Mouse (Mus musculus): ENCODE measurements around the gene Bmp4. TPM values are rescaled to one million over a fixed set of nuclear protein-coding genes. Genes with fewer than 3 reads are reported as not detected.

Bmp4 gene
- polyA plus RNA-seq, 1 experiment from 2014 or later: 22.7 TPM

- Histone ChIP-seq H3K4me1 (peaks cover 14% of the 10 kb centered on the region), H3K27ac (no peak overlapping the region), H3K9me3 (no peaks in the 10 kb centered on the region), H3K36me3 (replicated peaks) (no peaks in the 10 kb centered on the region), H3K27me3 (ENCODE audit: poor library complexity, severe bottlenecking) (peaks cover 52% of the 10 kb centered on the region), H3K4me3 (no peak overlapping the region)
- DNase-seq (ENCODE audit: extremely low spot score, low spot score): no peak
- 69% methylated on average over 2 of the region's 2 CpGs for WGBS
Measured at GRCm38 (mm10) chr14:46399925-46400324, 9.5 kb upstream of the Bmp4 start.

DNA sequence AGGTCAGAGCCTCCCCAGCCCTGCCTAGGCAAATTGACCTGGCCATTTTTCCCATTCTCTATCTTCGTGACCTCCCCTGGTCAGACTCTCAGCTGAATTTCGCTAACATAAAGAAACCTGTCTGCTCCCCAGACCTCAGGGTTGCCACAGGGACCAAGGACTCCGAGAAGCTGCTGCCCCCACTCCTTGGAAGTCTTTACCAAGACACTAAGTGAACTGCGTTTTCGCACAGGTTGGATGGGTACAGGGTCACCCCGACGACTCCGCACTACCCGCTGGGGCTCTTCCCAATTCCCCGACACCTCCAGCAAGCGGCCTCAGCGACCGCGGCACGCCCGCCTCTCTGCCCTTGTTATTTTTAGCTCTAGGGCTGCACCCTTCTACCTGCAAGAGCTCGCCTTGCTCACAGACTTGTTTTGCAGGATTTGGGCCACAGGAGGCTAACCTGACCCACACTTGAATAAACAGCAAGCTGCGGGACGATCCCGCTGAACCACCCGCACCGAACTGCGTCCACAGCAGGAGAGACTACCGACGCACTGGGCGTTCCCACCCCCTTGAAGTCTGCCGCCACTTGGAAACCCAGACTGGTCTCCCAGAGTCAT is 7.7 kb upstream of the Bmp4 start:
- H3K27ac ChIP-seq: no peak overlapping the region
- H3K4me1 ChIP-seq: peaks cover 14% of the 10 kb centered on the region
- peaks cover 64% of the 10 kb centered on the region for H3K27me3 ChIP-seq (ENCODE audit: poor library complexity, severe bottlenecking)
- 1% methylated on average over 27 of the region's 27 CpGs for WGBS
- H3K9me3 ChIP-seq: no peaks in the 10 kb centered on the region
- peak overlapping the region; percentile 44 for H3K4me3 ChIP-seq
- no peaks in the 10 kb centered on the region for H3K36me3 ChIP-seq (replicated peaks)
- no peak for DNase-seq (ENCODE audit: extremely low spot score, low spot score)

DNA sequence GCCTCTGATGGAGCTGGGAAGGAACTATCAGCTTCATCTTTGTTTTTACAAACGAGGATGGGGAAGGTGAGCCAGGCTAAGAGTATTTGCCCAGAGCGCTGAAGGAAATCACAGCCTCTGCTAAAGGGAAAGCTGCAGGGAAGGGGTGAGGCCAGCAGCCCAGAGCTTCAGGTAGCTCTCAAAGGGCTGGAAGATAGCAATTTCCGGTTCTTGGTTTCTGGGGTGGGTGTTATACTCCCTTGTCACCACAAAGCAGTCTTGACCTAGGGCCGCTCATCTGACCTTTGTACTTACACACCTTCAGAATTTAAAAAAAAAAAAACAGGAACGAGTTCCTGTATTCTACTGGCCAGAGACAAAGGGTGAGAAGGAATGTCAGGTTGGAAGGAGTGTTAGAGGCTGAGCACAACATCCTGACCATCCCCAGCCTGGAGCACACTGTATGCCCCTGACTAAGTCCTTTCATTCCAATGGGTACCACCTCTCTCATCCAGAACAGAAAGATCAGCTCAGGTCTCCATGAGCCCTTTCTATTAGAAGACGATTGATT is 1.2 kb upstream of the Bmp4 start:
- no peaks in the 10 kb centered on the region for H3K36me3 ChIP-seq (replicated peaks)
- H3K27me3 ChIP-seq (ENCODE audit: poor library complexity, severe bottlenecking): peaks cover 93% of the 10 kb centered on the region
- H3K9me3 ChIP-seq: no peaks in the 10 kb centered on the region
- no peak overlapping the region for H3K4me3 ChIP-seq
- peaks cover 42% of the 10 kb centered on the region for H3K4me1 ChIP-seq
- DNase-seq (ENCODE audit: extremely low spot score, low spot score): no peak
- no peak overlapping the region for H3K27ac ChIP-seq
- 38% methylated on average over 6 of the region's 6 CpGs for WGBS

DNA sequence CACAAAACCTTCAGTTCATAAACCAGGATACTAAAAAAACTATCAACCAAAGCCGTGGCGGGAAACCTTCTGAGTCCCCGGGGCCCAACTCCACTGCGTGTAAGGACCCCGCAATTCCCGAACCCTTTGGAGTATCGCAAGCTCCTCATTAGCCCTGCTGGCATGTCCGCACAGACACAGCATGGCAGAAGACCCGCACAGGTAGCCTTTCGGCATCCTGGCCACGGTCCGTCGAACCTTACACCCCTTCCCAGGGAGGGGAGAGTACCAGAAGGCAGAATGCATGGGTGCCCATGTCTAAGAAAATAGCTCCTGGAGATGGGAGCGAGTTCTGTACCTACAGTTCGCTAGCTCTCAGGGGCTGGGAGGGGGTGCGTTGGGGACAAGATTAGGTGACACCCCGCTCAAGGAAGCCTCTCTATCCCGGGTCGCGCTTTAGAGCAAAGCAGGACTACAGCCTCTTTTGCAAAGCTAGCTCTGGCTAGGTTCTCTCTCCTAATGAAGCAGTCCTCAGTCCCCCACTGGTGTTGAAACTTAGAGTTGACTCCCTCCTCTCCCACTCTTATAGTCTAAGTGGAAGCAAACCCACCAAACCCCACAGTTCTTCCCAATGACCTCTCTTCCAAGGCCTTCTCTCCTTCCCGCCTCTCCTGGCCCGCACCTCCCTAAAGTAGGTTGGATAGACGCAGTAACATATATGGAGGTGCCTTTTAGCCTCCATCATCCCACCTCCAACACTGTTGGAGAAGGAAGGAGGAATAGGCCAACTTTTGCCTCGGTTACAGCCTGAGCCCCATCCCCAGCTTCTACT is 826 bp downstream of the Bmp4 start:
- Histone ChIP-seq H3K36me3 (replicated peaks) (no peaks in the 10 kb centered on the region), H3K27me3 (ENCODE audit: poor library complexity, severe bottlenecking) (peaks cover 94% of the 10 kb centered on the region), H3K4me1 (peaks cover 60% of the 10 kb centered on the region), H3K4me3 (peak overlapping the region; percentile 56), H3K9me3 (no peaks in the 10 kb centered on the region), H3K27ac (peak overlapping the region; percentile 76)
- WGBS: 5% methylated on average over 24 of the region's 24 CpGs
- DNase-seq (ENCODE audit: extremely low spot score, low spot score): no peak

DNA sequence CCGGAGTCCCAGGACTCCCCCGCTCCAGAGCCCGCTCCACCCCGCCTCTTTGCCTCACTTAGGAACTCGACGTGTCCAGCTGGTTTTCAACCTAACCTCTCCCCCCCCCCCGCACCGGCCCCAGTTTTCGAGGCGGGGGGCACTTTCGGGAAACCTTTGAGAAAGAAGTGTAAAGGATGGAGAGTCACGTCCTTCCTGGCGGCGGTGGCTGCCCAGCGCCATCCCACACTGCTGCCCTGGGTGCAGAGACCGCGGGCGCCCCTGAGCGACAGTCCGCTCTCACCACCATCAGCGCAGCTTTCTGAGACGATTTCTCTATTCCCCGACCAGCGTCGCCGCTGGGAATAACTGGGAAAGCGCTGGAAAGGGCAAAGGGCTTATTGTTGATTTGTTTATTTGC is 1.8 kb downstream of the Bmp4 start:
- DNase-seq (ENCODE audit: extremely low spot score, low spot score): peak; percentile 62
- Histone ChIP-seq H3K27ac (peak overlapping the region; percentile 76), H3K4me3 (peak overlapping the region; percentile 56), H3K4me1 (peaks cover 60% of the 10 kb centered on the region), H3K36me3 (replicated peaks) (peaks cover 8% of the 10 kb centered on the region; the same call in 1 of the 2 replicates), H3K27me3 (ENCODE audit: poor library complexity, severe bottlenecking) (peaks cover 94% of the 10 kb centered on the region), H3K9me3 (no peaks in the 10 kb centered on the region)
- WGBS: under 1% methylated on average over 27 of the region's 27 CpGs

GRCm38 (mm10) chr14:46387821-46388481 is 2.5 kb downstream of the Bmp4 start:
- H3K27ac ChIP-seq: peak overlapping the region; percentile 76
- H3K9me3 ChIP-seq: no peaks in the 10 kb centered on the region
- H3K27me3 ChIP-seq (ENCODE audit: poor library complexity, severe bottlenecking): peaks cover 99% of the 10 kb centered on the region
- peak overlapping the region; percentile 56 for H3K4me3 ChIP-seq
- peak; percentile 72 for DNase-seq (ENCODE audit: extremely low spot score, low spot score)
- WGBS: under 1% methylated on average over 40 of the region's 41 CpGs
- peaks cover 10% of the 10 kb centered on the region; the same call in 1 of the 2 replicates for H3K36me3 ChIP-seq (replicated peaks)
- H3K4me1 ChIP-seq: peaks cover 60% of the 10 kb centered on the region

- Histone ChIP-seq H3K4me1 (peaks cover 57% of the 10 kb centered on the region), H3K4me3 (peak overlapping the region; percentile 56), H3K9me3 (no peaks in the 10 kb centered on the region), H3K27me3 (ENCODE audit: poor library complexity, severe bottlenecking) (peaks cover 99% of the 10 kb centered on the region), H3K36me3 (replicated peaks) (peaks cover 12% of the 10 kb centered on the region; the same call in 1 of the 2 replicates), H3K27ac (peak overlapping the region; percentile 76)
- under 1% methylated on average over 27 of the region's 27 CpGs for WGBS
- peak; percentile 81 for DNase-seq (ENCODE audit: extremely low spot score, low spot score)
Measured at GRCm38 (mm10) chr14:46387357-46387671, 3.2 kb downstream of the Bmp4 start.

DNA sequence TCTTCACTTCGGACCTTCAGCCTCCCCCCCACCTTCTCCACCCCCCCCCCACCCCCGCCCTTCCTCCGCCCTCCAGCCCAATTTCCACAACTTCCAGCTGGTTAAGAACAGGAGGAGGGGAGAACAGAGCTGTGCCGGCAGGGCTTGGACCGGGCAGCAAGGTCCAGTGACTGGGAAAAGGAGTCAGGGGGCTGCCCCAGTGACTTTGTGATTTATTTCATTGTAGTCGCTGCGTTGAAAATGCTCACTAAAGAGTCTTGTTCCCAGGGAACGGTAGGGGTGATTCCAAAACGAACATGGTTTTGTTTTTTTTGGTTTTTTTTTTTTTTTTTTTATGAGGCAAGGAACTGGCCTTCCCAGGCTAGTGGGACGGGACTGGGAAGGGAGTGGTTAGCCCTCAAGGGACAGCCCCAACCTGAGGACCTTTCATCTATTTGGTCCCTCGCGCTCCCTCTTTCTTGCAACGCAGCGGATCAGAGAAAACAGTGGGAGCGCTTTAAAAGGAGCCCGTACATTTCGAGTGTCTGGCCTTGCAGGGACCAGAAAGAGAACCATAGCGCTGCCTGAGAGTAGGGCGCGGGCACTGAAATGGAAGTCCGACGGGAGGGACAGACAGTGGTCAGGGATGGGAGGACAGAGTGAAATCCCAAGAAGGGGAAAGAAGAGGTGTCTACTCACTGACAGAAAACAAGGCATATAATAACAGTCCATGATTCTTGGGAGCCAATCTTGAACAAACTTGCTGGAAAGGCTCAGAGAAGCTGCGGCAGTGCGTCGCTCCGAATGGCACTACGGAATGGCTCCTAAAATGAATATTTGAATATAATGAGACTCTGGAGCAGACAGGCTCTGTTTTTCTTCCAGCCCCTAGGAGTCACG is 3.8 kb downstream of the Bmp4 start:
- Histone ChIP-seq H3K4me1 (peaks cover 56% of the 10 kb centered on the region), H3K36me3 (replicated peaks) (peaks cover 12% of the 10 kb centered on the region; the same call in 1 of the 2 replicates), H3K9me3 (no peaks in the 10 kb centered on the region), H3K27me3 (ENCODE audit: poor library complexity, severe bottlenecking) (peaks cover 99% of the 10 kb centered on the region), H3K4me3 (peak overlapping the region; percentile 56), H3K27ac (peak overlapping the region; percentile 40)
- WGBS: under 1% methylated on average over 28 of the region's 28 CpGs
- no peak for DNase-seq (ENCODE audit: extremely low spot score, low spot score)

- H3K36me3 ChIP-seq (replicated peaks): peaks cover 12% of the 10 kb centered on the region; the same call in 1 of the 2 replicates
- no peaks in the 10 kb centered on the region for H3K9me3 ChIP-seq
- H3K4me1 ChIP-seq: peaks cover 64% of the 10 kb centered on the region
- H3K27ac ChIP-seq: peak overlapping the region; percentile 58
- H3K27me3 ChIP-seq (ENCODE audit: poor library complexity, severe bottlenecking): peaks cover 99% of the 10 kb centered on the region
- peak overlapping the region; percentile 56 for H3K4me3 ChIP-seq
- under 1% methylated on average over 39 of the region's 39 CpGs for WGBS
- DNase-seq (ENCODE audit: extremely low spot score, low spot score): peak; percentile 51
Measured at GRCm38 (mm10) chr14:46385701-46386477, 4.6 kb downstream of the Bmp4 start.

DNA sequence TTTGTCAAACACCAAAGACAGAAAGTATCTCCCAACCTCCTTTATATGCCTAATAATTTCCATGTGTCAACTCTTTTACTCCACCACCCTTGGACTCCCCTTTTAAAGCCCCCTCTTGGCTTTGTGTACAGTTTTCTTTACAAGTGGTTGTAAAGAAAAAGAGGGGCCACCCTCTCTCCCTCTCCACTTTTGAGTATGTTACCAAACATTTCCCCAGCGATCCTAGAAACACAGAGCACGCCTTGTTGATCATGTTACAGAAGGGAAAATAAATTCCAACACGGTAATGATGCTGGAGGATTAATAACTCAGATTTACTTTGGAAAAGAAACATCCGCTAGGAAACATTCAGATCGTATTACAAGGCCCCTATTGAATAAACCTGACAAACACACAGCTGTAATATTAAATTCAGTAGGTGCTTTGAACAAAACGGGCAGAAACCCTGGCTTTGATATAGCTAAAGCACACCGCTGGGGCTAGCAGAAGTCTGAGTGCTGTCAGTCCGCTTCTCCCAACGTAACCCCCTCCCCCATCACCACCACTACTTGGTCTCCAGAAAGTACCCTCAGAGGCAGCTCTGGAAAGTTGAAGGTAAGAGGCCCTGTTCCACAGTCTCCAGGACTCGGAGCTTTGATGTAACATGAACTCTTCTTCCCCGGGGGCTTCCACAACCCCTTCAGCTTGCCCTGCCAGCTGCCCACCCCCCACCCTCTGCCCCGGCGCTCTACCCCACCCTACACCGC is 5.3 kb downstream of the Bmp4 start:
- no peak for DNase-seq (ENCODE audit: extremely low spot score, low spot score)
- Histone ChIP-seq H3K27me3 (ENCODE audit: poor library complexity, severe bottlenecking) (peaks cover 99% of the 10 kb centered on the region), H3K4me1 (peaks cover 64% of the 10 kb centered on the region), H3K9me3 (no peaks in the 10 kb centered on the region), H3K27ac (peak overlapping the region; percentile 58), H3K4me3 (peak overlapping the region; percentile 56), H3K36me3 (replicated peaks) (peaks cover 12% of the 10 kb centered on the region; the same call in 1 of the 2 replicates)
- WGBS: 12% methylated on average over 14 of the region's 14 CpGs

GRCm38 (mm10) chr14:46381457-46381856 is 9.0 kb downstream of the Bmp4 start:
- H3K36me3 ChIP-seq (replicated peaks): peaks cover 12% of the 10 kb centered on the region; the same call in 1 of the 2 replicates
- no peak for DNase-seq (ENCODE audit: extremely low spot score, low spot score)
- peaks cover 96% of the 10 kb centered on the region for H3K27me3 ChIP-seq (ENCODE audit: poor library complexity, severe bottlenecking)
- no peak overlapping the region for H3K4me3 ChIP-seq
- H3K4me1 ChIP-seq: peaks cover 39% of the 10 kb centered on the region
- WGBS: 27% methylated on average over 6 of the region's 6 CpGs
- H3K27ac ChIP-seq: no peak overlapping the region
- no peaks in the 10 kb centered on the region for H3K9me3 ChIP-seq

Measured in forebrain, embryonic 10.5 days (tissue).